Mouse (Mus musculus) heart, adult 10 weeks (tissue): ENCODE data around the gene Galnt15. TPM values are rescaled to one million over a fixed set of nuclear protein-coding genes. Genes with fewer than 3 reads are reported as not detected.

Experiments
- polyA plus RNA-seq: library from polyadenylated mRNA; stranded (reverse); fragments of 350-450 nt; fragmentation: Illumina TruSeq; extraction: RNeasy Lipid Tissue Mini Kit (QIAGEN cat#74804); gene quantifications from one replicate; pipeline ENCODE4 v1.2.3, GENCODE M21; 2014; ENCODE audit warnings: low read depth, low replicate concordance

Gene Galnt15
- polyA plus RNA-seq, result 17.4 TPM

GRCm38 (mm10) chr14:32028681-32029091, at the start of gene Galnt15:
Galnt15 (plus strand) TSS chr14:32028989.

GRCm38 (mm10) chr14:32084761-32085485, 56.1 kb downstream of the Galnt15 start, which contains the start of gene Oxnad1:
Oxnad1 (plus strand) TSS chr14:32085374.

GRCm38 (mm10) chr14:32085486-32086201, 56.9 kb downstream of the Galnt15 start, which contains the start of gene Dph3:
Dph3 (minus strand) TSS chr14:32085729.

Other genes with a start within 250 kb of the Galnt15 start
- gene Ankrd28, start 198.3 kb upstream of the Galnt15 start, polyA plus RNA-seq, result 18.6 TPM
- gene Oxnad1, start 56.4 kb downstream of the Galnt15 start, polyA plus RNA-seq, result 68.9 TPM
- gene Dph3, start 56.7 kb downstream of the Galnt15 start, polyA plus RNA-seq, result 80.0 TPM
- not detected for gene Msmb, start 113.0 kb downstream of the Galnt15 start, polyA plus RNA-seq
- 70.5 TPM for gene Ncoa4, start 130.9 kb downstream of the Galnt15 start, polyA plus RNA-seq
- gene Timm23, start 172.9 kb downstream of the Galnt15 start, polyA plus RNA-seq, result 355 TPM
- gene Parg, start 173.0 kb downstream of the Galnt15 start, polyA plus RNA-seq, result 14.2 TPM